ENCODE assay signal across 8 mouse cellular contexts in the genomic region with DNA sequence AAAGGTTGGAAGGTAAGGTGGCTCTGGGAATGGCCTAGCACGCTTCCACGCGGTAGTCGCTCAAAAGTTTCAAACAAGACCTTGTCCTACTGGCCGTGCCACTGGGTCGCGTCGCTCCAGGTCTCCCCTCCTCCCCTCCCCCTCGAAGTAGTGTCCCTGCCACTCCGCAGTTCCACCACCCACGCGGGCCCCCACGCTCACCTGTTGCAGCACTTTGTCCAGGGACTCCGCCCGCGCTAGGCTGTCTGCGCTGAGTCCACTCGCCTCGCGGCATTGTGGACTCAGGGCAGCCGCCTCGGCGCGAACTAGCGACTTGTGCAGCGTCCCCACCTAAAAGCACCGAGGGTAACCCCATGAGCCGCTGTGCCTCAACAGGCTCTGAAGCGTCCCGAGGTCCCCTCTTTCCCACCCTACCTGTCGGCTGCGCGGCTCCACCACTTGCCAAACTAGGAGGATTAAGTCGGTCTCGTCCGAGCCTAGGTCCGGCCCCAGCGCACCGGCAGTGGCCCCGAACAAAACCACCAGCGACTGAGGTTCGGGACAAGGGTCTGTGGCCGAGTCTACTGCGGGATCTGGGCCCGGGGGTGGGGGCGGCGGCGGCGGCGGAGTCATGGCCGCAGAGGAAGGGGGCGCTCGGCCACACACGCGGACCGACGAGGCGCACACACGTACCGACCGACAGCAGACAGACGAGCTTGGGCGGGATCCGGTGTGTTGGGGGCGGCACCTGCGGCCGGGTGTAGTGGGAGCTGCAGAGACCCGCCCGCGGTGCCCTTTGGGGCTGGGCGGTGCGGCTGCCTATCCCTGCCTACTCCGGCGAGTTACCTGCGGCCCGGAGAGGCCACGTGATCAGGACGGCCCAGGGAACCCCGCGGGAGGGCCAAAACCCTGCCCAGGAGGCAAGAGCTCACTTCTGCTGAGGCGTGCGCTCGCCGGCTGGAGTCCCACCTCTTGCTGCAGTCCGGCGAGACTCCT. TPM values are rescaled to one million over a fixed set of nuclear protein-coding genes. Genes with fewer than 3 reads are reported as not detected.
DNase-seq lines count a peak whose midpoint lies in the region; ATAC-seq and TF ChIP-seq lines count a peak whose summit lies in the region.

Gene Esrp2 (minus strand): TSS at position 819 of the 975 bp plus-strand sequence.

- no peaks in the 10 kb centered on the region for H3K36me3 ChIP-seq in kidney, adult 2 months (ENCODE audit: control insufficient read depth, insufficient read depth, low read length)
- peaks cover 22% of the 10 kb centered on the region for H3K36me3 ChIP-seq in lung, embryonic 14.5 days (ENCODE audit: insufficient read depth)

- DNase-seq in ovary, postnatal 36 days (ENCODE audit: low spot score) = peak; percentile 75
- no peak for DNase-seq in ovary, postnatal 14 days (ENCODE audit: low spot score)
- DNase-seq in forelimb bud, embryonic 11.5 days (ENCODE audit: low read depth, low spot score) = peak; percentile 39
- peak; percentile 97 for DNase-seq in kidney, adult 2 months
- DNase-seq in lung, embryonic 14.5 days = peak; percentile 80
- DNase-seq in right cerebral cortex, postnatal 25 days = no peak
- DNase-seq in cerebellum, postnatal 36 days = no peak

- TF ChIP-seq CTCF in kidney, adult 2 months (conservative IDR thresholded peaks at IDR 0.05; ENCODE audit: insufficient read depth, insufficient read length, low read depth, low read length) = no peak
- no peak for TF ChIP-seq CTCF in lung, embryonic 14.5 days (IDR thresholded peaks at IDR 0.05; ENCODE audit: low read depth)
- no peak for TF ChIP-seq CTCF in olfactory bulb, adult 2 months (IDR thresholded peaks at IDR 0.05; ENCODE audit: insufficient read depth, low read depth, low read length)

- peak within 1 kb of the TSS; percentile 62 for H3K9ac ChIP-seq in lung, embryonic 14.5 days

- H3K4me2 ChIP-seq in lung, embryonic 14.5 days = peak within 1 kb of the TSS; percentile 76

- peak within 1 kb of the TSS; percentile 87 for H3K27ac ChIP-seq in kidney, adult 2 months (ENCODE audit: insufficient read depth, low read depth, low read length)
- H3K27ac ChIP-seq in lung, embryonic 14.5 days (ENCODE audit: low read depth) = peak within 1 kb of the TSS; percentile 93
- H3K27ac ChIP-seq in olfactory bulb, adult 2 months (ENCODE audit: insufficient read depth, low read depth, low read length) = no peak within 1 kb of the TSS

- no peaks in the 10 kb centered on the region for H3K27me3 ChIP-seq in kidney, adult 2 months (replicated peaks; ENCODE audit: control insufficient read depth, insufficient read depth, low read length)
- H3K27me3 ChIP-seq in lung, embryonic 14.5 days (ENCODE audit: insufficient read depth, low read length) = peaks cover 39% of the 10 kb centered on the region

- H3K4me3 ChIP-seq in kidney, adult 2 months (ENCODE audit: insufficient read depth, low read depth, low read length) = peak within 1 kb of the TSS; percentile 51
- H3K4me3 ChIP-seq in lung, embryonic 14.5 days (ENCODE audit: low read depth, low read length) = peak within 1 kb of the TSS; percentile 55
- peak within 1 kb of the TSS; percentile 43 for H3K4me3 ChIP-seq in olfactory bulb, adult 2 months (ENCODE audit: insufficient read depth, low read depth, low read length)

- H3K4me1 ChIP-seq in kidney, adult 2 months (ENCODE audit: control insufficient read depth, insufficient read depth, low read length) = peaks cover 13% of the 10 kb centered on the region; the same call in 1 of the 2 replicates
- H3K4me1 ChIP-seq in lung, embryonic 14.5 days (ENCODE audit: insufficient read depth) = 0 out of 2 replicates have a peak, but pooled peaks cover 4% of the 10 kb centered on the region
- H3K4me1 ChIP-seq in olfactory bulb, adult 2 months (ENCODE audit: control insufficient read depth, insufficient read depth, low read length) = peaks cover 36% of the 10 kb centered on the region

- H3K9me3 ChIP-seq in lung, embryonic 14.5 days (ENCODE audit: low read depth, low read length) = no peaks in the 10 kb centered on the region

- TF ChIP-seq POLR2A in kidney, adult 2 months (IDR thresholded peaks at IDR 0.05; ENCODE audit: low read depth, low read length) = peak; percentile 76
- no peak for TF ChIP-seq POLR2A in olfactory bulb, adult 2 months (IDR thresholded peaks at IDR 0.05; ENCODE audit: insufficient read depth, low read depth, low read length)

- ATAC-seq in lung, embryonic 14.5 days (ENCODE audit: insufficient read depth) = peak; percentile 65

- WGBS in kidney, adult 2 months = under 1% methylated on average over 86 of the region's 86 CpGs
- under 1% methylated on average over 86 of the region's 86 CpGs for WGBS in lung, embryonic 14.5 days
- 1% methylated on average over 86 of the region's 86 CpGs for WGBS in olfactory bulb, adult 2 months

RNA-seq across cellular contexts. Expression of gene Esrp2, which starts in this region (rescaled TPM):
- polyA plus RNA-seq in kidney, adult 2 months (2012; rRNA removed) = 31.0 and 34.3 TPM in 2 replicates
- 29.6 and 31.1 TPM in 2 replicates for polyA plus RNA-seq in lung, embryonic 14.5 days (2014; fragmentation: Nextera tagmentation; extraction: Ambion mirVana)
- polyA plus RNA-seq in olfactory bulb, adult 2 months (2012; ENCODE audit: insufficient read depth, insufficient read length, low replicate concordance, missing spikeins) = not detected in 2 replicates

Comparison
In these comparisons a context has a peak if more than half of its experiments do, and no peak if none do; other contexts are left out.
1. RNA of gene Esrp2 (polyA plus RNA-seq): 29.6 to 31.1 TPM in lung, embryonic 14.5 days and 31.0 to 34.3 TPM in kidney, adult 2 months; not detected in olfactory bulb, adult 2 months; every median in the first group is over 10 times any median in the second.
2. DNase-seq: peak in ovary, postnatal 36 days (single experiment), forelimb bud, embryonic 11.5 days (single experiment), kidney, adult 2 months (single experiment) and lung, embryonic 14.5 days (single experiment); none in ovary, postnatal 14 days (single experiment), right cerebral cortex, postnatal 25 days (single experiment) and cerebellum, postnatal 36 days (0 of 2).
3. Peak in every context shown above with its lines, with median percentiles within 50 percentile points of each other: H3K4me3 ChIP-seq.